Mouse (Mus musculus): Measurements from ENCODE around the gene Mapk6. TPM values are rescaled to one million over a fixed set of nuclear protein-coding genes. Genes with fewer than 3 reads are reported as not detected.

The Mapk6 gene
- total RNA-seq, 2 experiments from 2014 or later: 47.8 to 49.8 TPM

DNA sequence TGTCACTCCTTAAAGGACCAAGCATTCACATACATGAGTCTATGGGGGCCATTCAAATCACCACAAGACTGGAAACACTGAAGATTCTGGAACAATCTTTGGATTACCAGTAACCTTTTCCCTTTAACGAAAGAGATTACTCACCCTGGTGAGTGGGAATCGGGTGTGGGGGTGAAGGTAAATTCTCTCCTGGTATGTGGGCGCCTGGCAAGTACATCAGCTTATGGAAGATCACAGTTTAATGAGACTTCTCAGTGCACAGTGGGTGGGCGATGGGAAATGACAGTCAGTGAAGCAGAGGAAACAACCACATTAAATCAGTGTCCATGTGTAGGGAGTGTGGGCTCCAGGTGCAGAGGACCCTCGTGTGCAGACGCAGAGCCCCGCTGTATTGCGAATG is 79.0 kb downstream of the Mapk6 start:
- intact Hi-C loops (cut with DNase I): no loop called here
- DNase-seq: no peak

DNA sequence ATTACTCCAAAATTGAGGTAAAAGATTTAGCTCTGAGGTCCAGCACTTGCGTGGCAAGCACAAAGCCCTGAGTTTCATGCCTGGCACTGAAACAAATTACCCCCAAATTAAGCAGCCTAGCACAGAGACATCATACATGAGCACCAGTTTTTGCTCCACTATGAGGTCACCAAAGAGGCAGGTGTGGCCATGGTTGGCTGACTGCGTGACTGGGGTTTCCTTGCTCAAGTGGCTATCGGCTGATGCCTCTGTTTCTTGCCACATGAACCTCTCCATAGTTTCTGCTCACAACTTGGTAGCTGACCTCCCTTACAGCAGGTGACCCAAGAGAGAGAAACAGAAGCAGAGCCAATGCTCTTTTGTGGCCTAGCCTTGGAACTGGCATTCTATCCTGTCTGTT is 81.8 kb downstream of the Mapk6 start:
- intact Hi-C loops (cut with DNase I): no loop called here
- DNase-seq: no peak

- DNase-seq: no peak
- intact Hi-C loops (cut with DNase I): no loop called here
Measured at GRCm38 (mm10) chr9:75322099-75322885, 87.5 kb downstream of the Mapk6 start.

GRCm38 (mm10) chr9:75319365-75319764 is 90.4 kb downstream of the Mapk6 start:
- peak in 1 of 2 experiments; percentile 5 for DNase-seq
- intact Hi-C loops (cut with DNase I): no loop called here

Other genes starting within 250 kb of the Mapk6 start
- gene Myo5c, start 178.0 kb downstream of the Mapk6 start, total RNA-seq (2021): 1 to 10 TPM; 3.4 to 4.9 TPM
- 10 to 100 TPM; 32.8 to 33.3 TPM for gene Gnb5, start 103.7 kb downstream of the Mapk6 start, total RNA-seq (2021)
- not detected for gene Bcl2l10, start 62.2 kb downstream of the Mapk6 start, total RNA-seq (2021)
- 10 to 100 TPM; 21.8 to 23.2 TPM for gene Leo1, start 31.5 kb upstream of the Mapk6 start, total RNA-seq (2021)
- 100 to 1,000 TPM; 112 to 123 TPM for gene Tmod3, start 149.7 kb upstream of the Mapk6 start, total RNA-seq (2021)
- 1 to 10 TPM; 5.0 to 6.6 TPM for gene Tmod2, start 201.3 kb upstream of the Mapk6 start, total RNA-seq (2021)
- 10 to 100 TPM in 1 of 2 experiments, 1 to 10 TPM in 1; 9.8 to 11.2 TPM for gene Lysmd2, start 215.7 kb upstream of the Mapk6 start, total RNA-seq (2021)

Measured in heart, postnatal 10 days (tissue).